Mouse (Mus musculus) cerebellum, adult 9-10 months (tissue): Measurements from ENCODE around the gene Epha2.

Experiments
- DNase-seq: peaks from one replicate; pipeline ENCODE4 v3.0.0; 2022

Gene Epha2

GRCm38 (mm10) chr4:141335263-141335796 lies 34.3 kb downstream of the Epha2 start:
- DNase-seq: no peak

- no peak for DNase-seq
These were observed 35.2 kb downstream of the Epha2 start for GRCm38 (mm10) chr4:141336196-141336595.

GRCm38 (mm10) chr4:141337986-141338385 lies 36.9 kb downstream of the Epha2 start:
- no peak for DNase-seq

GRCm38 (mm10) chr4:141338853-141339252 lies 37.8 kb downstream of the Epha2 start:
- DNase-seq: no peak

DNA sequence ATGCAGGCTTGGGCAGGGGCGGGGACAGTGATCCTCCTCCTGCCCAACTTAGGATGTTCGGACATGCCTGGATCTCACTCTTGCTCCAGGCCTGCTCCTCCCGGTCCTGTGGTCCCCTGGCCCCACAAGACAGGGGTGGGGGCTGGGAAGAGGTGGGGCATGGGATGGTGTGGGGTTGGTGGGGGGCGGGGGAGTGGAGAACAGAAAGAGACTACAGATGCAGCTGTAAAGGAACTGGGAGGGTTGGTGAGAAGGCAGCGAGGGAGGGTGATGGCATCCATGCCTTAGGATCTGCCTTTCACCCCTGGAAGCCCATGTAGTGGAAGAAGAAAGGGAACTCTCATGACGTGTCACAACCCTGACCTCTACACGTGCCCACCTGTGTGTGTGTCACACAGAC lies 40.4 kb downstream of the Epha2 start:
- no peak for DNase-seq

GRCm38 (mm10) chr4:141343515-141343914 lies 42.5 kb downstream of the Epha2 start:
- no peak for DNase-seq

DNA sequence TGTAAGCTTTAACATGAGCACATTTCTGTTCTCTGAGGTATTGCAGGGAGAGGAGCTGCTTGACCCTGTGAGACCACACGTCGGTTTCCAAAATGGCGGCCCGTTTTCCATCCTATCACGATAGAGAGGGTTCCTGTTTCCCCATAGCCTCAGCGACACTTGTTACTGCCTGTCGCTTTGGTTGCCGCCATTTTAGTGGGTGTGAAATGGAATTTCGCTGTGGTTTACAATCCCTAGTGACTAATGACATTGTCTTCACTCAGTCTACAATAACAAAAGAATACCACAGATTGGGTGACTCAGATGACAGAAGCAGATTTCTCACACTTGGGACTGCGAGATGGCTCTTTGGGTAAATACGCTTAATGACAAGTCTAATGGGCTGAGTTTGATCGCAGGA lies 44.2 kb downstream of the Epha2 start:
- no peak for DNase-seq

DNA sequence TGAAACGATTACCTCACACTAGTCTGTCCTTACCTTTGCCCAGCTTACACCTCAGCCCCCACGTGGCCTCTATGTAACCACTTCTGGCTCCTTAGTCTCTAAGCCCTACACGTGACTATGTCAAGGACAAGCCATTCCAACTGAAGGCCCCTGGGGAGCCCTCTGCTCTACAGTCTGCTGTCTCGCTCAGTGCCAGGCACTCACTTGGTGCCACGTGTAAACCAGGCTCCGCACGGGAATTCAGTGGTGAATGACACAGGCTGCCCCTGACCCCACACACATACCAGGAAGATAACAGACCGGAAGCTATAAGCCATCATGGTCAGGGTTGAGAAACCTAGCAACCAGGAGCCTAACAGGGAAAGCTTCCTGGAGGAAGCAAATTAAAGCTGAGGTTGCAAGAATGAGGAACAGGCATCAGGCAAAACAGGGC lies 46.3 kb downstream of the Epha2 start:
- DNase-seq: no peak

- no peak for DNase-seq
These were observed 47.6 kb downstream of the Epha2 start for GRCm38 (mm10) chr4:141348616-141349015.

- DNase-seq: no peak
These were observed 49.0 kb downstream of the Epha2 start for GRCm38 (mm10) chr4:141350015-141350414.

GRCm38 (mm10) chr4:141351972-141352371 lies 50.9 kb downstream of the Epha2 start:
- no peak for DNase-seq

DNA sequence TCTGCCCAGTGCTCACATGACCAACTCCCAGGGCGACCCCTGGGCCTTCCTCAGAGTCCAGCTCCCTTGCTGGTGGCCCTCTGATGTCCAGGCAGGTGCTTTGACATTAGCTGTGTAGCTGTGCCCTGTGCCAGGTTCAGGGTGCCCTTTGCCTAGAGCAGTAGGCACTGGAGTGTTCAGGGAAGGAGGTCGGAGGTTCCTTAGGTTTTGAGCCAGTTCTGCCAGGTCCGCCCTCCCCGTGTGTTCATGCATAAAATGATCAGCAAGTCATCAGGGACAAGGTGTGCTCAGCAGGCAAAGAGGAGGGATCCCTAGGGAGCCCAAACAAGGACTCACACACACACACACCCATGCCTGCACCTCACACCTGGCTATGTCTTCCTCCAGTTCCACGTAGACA lies 51.9 kb downstream of the Epha2 start:
- DNase-seq: no peak

- DNase-seq: no peak
These were observed 52.8 kb downstream of the Epha2 start for GRCm38 (mm10) chr4:141353868-141354267.

GRCm38 (mm10) chr4:141357811-141358210 lies 56.8 kb downstream of the Epha2 start:
- DNase-seq: no peak

GRCm38 (mm10) chr4:141359222-141359621 lies 58.2 kb downstream of the Epha2 start:
- no peak for DNase-seq

- DNase-seq: no peak
These were observed 59.8 kb downstream of the Epha2 start for GRCm38 (mm10) chr4:141360846-141361245.

GRCm38 (mm10) chr4:141362937-141363548 lies 62.0 kb downstream of the Epha2 start:
- peak; percentile 72 for DNase-seq

DNA sequence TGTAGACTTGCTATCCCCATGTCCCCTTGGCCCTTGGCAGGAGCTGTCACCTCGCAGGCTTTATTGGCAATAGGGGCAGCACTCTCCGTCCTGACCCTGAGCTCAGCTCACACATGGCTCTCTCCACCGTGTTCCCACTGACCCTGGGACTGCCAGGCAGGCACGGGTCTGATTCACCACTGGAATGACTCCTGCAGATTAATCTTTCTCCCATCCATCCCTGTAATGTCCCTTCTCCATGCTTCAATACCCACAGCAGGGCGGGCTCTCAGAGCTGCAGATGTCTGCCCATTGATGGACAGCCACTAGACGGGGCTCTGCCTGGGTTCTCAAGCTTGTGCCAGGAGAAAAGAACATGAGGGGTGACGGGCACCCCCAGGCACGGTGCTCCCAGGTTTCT lies 64.1 kb downstream of the Epha2 start:
- no peak for DNase-seq

DNA sequence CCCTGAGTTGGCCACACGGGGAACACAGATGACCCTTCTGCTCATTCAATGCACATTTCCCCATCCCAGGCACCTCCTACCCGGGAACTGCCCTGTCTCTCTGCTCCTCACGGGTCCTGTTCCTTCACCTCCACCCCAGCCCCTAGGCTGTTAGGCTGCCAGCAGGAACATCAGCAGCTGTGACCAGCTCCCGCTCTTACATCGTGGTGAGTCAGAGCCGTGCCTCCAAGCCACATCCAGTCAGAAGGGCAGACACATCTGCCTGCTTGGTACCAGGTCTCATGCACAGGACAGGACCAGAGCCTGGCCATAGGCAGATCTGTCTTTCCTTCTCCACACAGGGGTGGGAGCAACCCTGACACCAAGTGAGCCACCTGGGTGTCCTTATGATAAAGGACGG lies 64.8 kb downstream of the Epha2 start:
- no peak for DNase-seq

GRCm38 (mm10) chr4:141367997-141368791 lies 67.2 kb downstream of the Epha2 start, which contains the start of gene Fam131c:
Fam131c (plus strand) TSS chr4:141368220.
- no peak for DNase-seq

DNA sequence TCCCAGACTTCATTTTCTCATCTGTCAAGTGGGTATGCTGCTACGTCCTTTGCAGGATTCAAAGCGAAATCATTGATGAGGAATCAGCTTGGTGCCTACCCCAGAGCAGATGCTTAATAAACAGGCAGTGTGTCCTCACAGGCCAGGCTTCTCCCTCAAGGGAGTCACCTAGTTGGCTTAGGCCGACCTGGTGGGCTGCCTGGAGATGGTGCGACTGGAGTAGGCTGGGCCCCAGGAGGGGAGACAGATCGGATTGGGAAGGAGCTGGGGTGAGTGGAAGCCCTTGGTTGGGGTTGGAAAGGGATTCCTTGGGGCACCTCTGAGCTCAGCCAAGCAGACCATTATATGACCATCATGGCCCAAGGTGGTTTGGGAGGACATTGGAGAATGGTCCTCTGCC lies 71.4 kb downstream of the Epha2 start:
- DNase-seq: no peak
